18 mouse cellular contexts compared by ENCODE assay signal in genomic region chr2:171920960-171921359, GRCm38 (mm10).
DNase-seq lines count a peak whose midpoint lies in the region; ATAC-seq lines count a peak whose summit lies in the region.
"Had no signal": no experiment of that assay in that cellular context is flagged by ENCODE, and none has a peak within 500 bp of the region (broad histone marks: within the 10 kb centered on the region; RNA-seq: fewer than 3 reads in every experiment).

No protein-coding gene starts in this region.

- ATAC-seq in frontal cortex, adult (ENCODE audit: low TSS enrichment), result peak; percentile 90
- ATAC-seq: CD4-positive, CD25-positive, alpha-beta regulatory T cell, adult 4 months; forebrain, embryonic 16.5 days had no signal

- intact Hi-C loops in left cerebral cortex, postnatal 4 days (cut with DNase I), result no loop called here
- intact Hi-C loops in left cerebral cortex, postnatal 36 days (cut with DNase I), result no loop called here

- DNase-seq in frontal cortex, postnatal 14 days (ENCODE audit: low spot score in 2 of 2), result no peak
- DNase-seq in left cerebral cortex, adult 11 months (ENCODE audit: low spot score), result peak; percentile 7
- no peak for DNase-seq in left cerebral cortex, postnatal 4 days
- peak; percentile 66 for DNase-seq in brain, adult 2 months (ENCODE audit: low read depth, low spot score)
- DNase-seq in left cerebral cortex, postnatal 36 days (ENCODE audit: low spot score in 2 of 2), result peak; percentile 15 to 25
- no peak for DNase-seq in kidney, adult 11 months
- no peak for DNase-seq in natural killer cell, adult 2 months (ENCODE audit: low spot score in 2 of 2)
- DNase-seq: adrenal gland, adult 8-10 months; B cell, adult 2 months; cerebellum, adult 11-12 months; cerebellum, adult 9-10 months; cerebellum, postnatal 25 days; gastrocnemius, adult 2 months; gastrocnemius, postnatal 25 days; heart, postnatal 36 days had no signal

Comparison
In these comparisons a context has a peak if more than half of its experiments do, and no peak if none do; other contexts are left out.
1. DNase-seq: peak in left cerebral cortex, adult 11 months (single experiment), brain, adult 2 months (single experiment) and left cerebral cortex, postnatal 36 days (2 of 2); none in frontal cortex, postnatal 14 days (0 of 2), left cerebral cortex, postnatal 4 days (single experiment), kidney, adult 11 months (single experiment) and natural killer cell, adult 2 months (0 of 2).